Mouse (Mus musculus) liver, adult 2 months (tissue): ENCODE results near the gene Olfr812. TPM values are rescaled to one million over a fixed set of nuclear protein-coding genes. Genes with fewer than 3 reads are reported as not detected.
"Not testable (repeated sequence)": the region's sequence is repeated elsewhere in the genome, so short reads cannot be mapped to it uniquely, and the experiment has no call there.

Experiments
- DNase-seq: peaks from one replicate; pipeline ENCODE4 v3.0.0-alpha.2; 2011; ENCODE audit warnings: low read depth, low spot score; ENCODE audit errors: extremely low read depth
- H3K27ac ChIP-seq: fragments of 200-500 bp; replicated peaks from 2 replicates; pipeline ENCODE4 v1.5.1; 2012; ENCODE audit warnings: low read depth, mild to moderate bottlenecking, control low read depth, inconsistent platforms, low read length; ENCODE audit not compliant: insufficient read depth
- H3K27me3 ChIP-seq: fragments of 200-500 bp; 2 replicates; pipeline ENCODE4 v1.6.1; 2012; ENCODE audit warnings: mild to moderate bottlenecking, moderate library complexity, low read length, inconsistent platforms; ENCODE audit not compliant: control insufficient read depth, insufficient read depth
- H3K36me3 ChIP-seq: fragments of 200-500 bp; 2 replicates; pipeline ENCODE4 v1.6.1; 2012; ENCODE audit warnings: low read length, inconsistent platforms; ENCODE audit not compliant: control insufficient read depth, insufficient read depth
- H3K4me1 ChIP-seq: fragments of 200-500 bp; 2 replicates; pipeline ENCODE4 v1.6.1; 2011; ENCODE audit warnings: low read length; ENCODE audit not compliant: control insufficient read depth, insufficient read depth
- H3K4me3 ChIP-seq: fragments of 200-500 bp; 2 replicates; pipeline ENCODE4 v1.5.1; 2011; ENCODE audit warnings: low read depth, mild to moderate bottlenecking, control low read depth, low read length, moderate library complexity; ENCODE audit not compliant: insufficient read depth
- H3K79me2 ChIP-seq: fragments of 200-500 bp; 2 replicates; pipeline ENCODE4 v1.6.1; 2012; ENCODE audit warnings: inconsistent platforms, mild to moderate bottlenecking, low read length, moderate library complexity; ENCODE audit not compliant: control insufficient read depth, insufficient read depth
- H3K9ac ChIP-seq: fragments of 200-500 bp; 2 replicates; pipeline ENCODE4 v1.6.1; 2012; ENCODE audit warnings: low read depth, mild to moderate bottlenecking, control low read depth, inconsistent platforms, low read length
- CTCF ChIP-seq: fragments of 200-500 bp; IDR thresholded peaks from 2 replicates; pipeline ENCODE4 v1.5.1; 2011; ENCODE audit warnings: low read depth, low read length, control low read depth
- POLR2A ChIP-seq: fragments of 200-500 bp; IDR thresholded peaks from 2 replicates; pipeline ENCODE4 v1.6.1; 2011; ENCODE audit warnings: low read length, control low read depth; ENCODE audit not compliant: insufficient read depth; ENCODE audit errors: extremely low read depth
- WGBS: fragments of 180-500 bp; shearing (Covaris S2); methylation state at CpG from one replicate; pipeline ENCODE4 v1.1.7; 2018; 5-methylcytosine and 5-hydroxymethylcytosine counted together
- polyA plus RNA-seq: library from polyadenylated mRNA; depleted of rRNA; stranded (reverse); fragments of >200 nt; gene quantifications from 2 replicates; pipeline ENCODE4 v1.2.3, GENCODE M21; 2012; rRNA removed
- total RNA-seq: library from RNA; depleted of rRNA; stranded (reverse); fragments of >200 nt; gene quantifications from 2 replicates; pipeline ENCODE4 v1.2.3, GENCODE M21; 2014; rRNA removed

Gene Olfr812
- not detected in 2 replicates for total RNA-seq
- not detected in 2 replicates for polyA plus RNA-seq

DNA sequence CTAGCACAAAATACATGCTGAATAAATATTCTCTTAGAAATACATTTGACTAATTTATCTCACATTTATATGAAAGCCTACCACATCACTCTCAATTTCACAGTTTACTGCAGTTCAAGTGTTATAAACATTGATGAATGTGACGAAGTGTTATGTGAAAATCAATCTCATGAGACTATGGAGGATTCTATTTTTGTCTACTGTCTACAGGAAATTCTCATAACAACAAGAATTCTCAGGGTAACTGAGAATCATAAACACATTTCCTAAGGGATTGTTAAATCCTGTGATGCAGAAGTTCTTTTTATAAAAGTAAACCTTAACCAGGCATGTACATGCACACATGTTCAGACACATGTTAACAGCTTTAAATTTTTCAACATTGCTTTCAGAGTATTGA lies at the start of gene Olfr812:
Gene Olfr812 (minus strand): TSS at position 101 of the 400 bp plus-strand sequence.
- 41% methylated on average over 1 of the region's 1 CpGs for WGBS
- no peak for DNase-seq
- Histone ChIP-seq H3K4me3 (no peak within 1 kb of the TSS), H3K36me3 (no peaks in the 10 kb centered on the region), H3K4me1 (no peaks in the 10 kb centered on the region), H3K79me2 (no peaks in the 10 kb centered on the region), H3K27me3 (no peaks in the 10 kb centered on the region), H3K9ac (no peak within 1 kb of the TSS), H3K27ac (no peak within 1 kb of the TSS)
- TF ChIP-seq POLR2A = no peak
- TF ChIP-seq CTCF = no peak

DNA sequence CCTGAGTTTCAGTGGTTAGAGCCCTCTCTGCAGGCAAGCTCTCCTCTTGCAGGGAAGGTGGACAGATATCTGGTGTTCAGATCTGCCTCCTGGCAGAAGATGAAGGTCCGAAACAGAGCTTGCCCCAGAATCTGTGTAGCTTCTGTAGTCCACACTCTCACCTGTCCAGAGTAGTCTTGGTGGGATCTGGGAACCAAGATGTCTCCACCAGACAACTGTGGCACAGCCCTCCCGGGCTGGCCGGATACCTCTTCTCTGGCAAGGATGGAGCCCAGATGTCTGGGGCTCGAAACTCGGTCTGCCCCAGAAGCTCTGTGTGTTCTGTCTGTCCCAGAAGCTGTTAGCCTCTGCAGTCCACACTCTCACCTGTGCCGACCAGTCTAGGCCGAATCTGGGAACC lies 40.0 kb upstream of the Olfr812 start:
- no peak overlapping the region for H3K4me3 ChIP-seq
- H3K9ac ChIP-seq = no peak overlapping the region
- no peak overlapping the region for H3K27ac ChIP-seq
- H3K36me3 ChIP-seq = no peaks in the 10 kb centered on the region
- H3K79me2 ChIP-seq = no peaks in the 10 kb centered on the region
- DNase-seq = no peak
- TF ChIP-seq POLR2A (no peak), CTCF (no peak)
- WGBS = 85% methylated on average over 7 of the region's 7 CpGs
- H3K4me1 ChIP-seq = no peaks in the 10 kb centered on the region
- no peaks in the 10 kb centered on the region for H3K27me3 ChIP-seq

- H3K79me2 ChIP-seq, H3K27ac ChIP-seq, H3K4me3 ChIP-seq, H3K9ac ChIP-seq, DNase-seq, H3K4me1 ChIP-seq, H3K36me3 ChIP-seq, H3K27me3 ChIP-seq: not testable (repeated sequence)
- 78% methylated on average over 6 of the region's 6 CpGs for WGBS
These were observed 39.6 kb upstream of the Olfr812 start for GRCm38 (mm10) chr10:129885496-129885895.

DNA sequence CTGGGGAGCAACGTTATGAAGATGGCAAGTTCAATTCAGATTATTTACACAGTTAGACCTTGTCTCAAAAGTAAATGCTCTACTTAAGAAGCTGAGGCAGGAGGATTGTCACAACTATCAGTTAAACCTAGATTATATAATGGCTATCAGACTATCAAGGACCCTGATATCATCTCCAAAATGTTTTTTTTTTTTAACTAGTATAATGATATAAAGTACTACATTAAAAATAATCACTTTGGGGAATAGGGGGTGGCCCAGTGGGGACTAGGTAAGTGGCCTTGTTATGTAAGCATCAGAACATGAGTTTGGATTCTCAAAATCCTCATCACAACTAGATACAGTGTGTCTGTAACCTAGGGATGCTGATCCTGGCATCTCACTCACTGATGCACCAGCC lies 33.9 kb upstream of the Olfr812 start, which contains the start of gene Olfr814:
Gene Olfr814 (minus strand): TSS at position 101 of the 400 bp plus-strand sequence.
- not testable (repeated sequence) for DNase-seq, H3K36me3 ChIP-seq, H3K4me1 ChIP-seq, H3K79me2 ChIP-seq, H3K4me3 ChIP-seq, H3K9ac ChIP-seq, H3K27me3 ChIP-seq, H3K27ac ChIP-seq
- WGBS = 71% methylated on average over 1 of the region's 1 CpGs

GRCm38 (mm10) chr10:129855067-129855466 lies 9.2 kb upstream of the Olfr812 start, which contains the start of gene Olfr813:
Olfr813 (plus strand) TSS chr10:129855367.
- H3K27me3 ChIP-seq = no peaks in the 10 kb centered on the region
- H3K36me3 ChIP-seq = no peaks in the 10 kb centered on the region
- no peak for TF ChIP-seq CTCF
- no peak for TF ChIP-seq POLR2A
- H3K79me2 ChIP-seq = no peaks in the 10 kb centered on the region
- no peak within 1 kb of the TSS for H3K9ac ChIP-seq
- no peak within 1 kb of the TSS for H3K27ac ChIP-seq
- no peak for DNase-seq
- H3K4me3 ChIP-seq = no peak within 1 kb of the TSS
- no peaks in the 10 kb centered on the region for H3K4me1 ChIP-seq

DNA sequence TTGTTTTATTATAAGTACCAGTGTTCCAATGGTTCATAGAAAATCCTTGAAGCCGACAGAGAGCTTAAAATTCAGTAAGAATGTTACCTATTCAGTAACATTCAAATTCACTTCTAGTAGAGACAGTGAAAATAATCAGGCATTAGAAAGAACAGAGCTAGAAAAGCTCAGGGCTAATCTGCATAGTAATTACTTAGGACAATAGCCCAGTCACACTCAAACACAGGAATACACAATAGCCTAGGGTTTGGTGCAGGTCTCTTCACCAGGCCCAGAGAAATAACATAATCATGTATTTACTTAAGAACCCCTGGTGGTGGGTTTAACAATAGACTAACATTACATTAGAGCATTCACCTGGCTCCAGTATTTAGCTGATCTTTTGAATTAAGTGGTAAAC lies 1.4 kb upstream of the Olfr812 start:
- H3K4me3 ChIP-seq = no peak overlapping the region
- no peaks in the 10 kb centered on the region for H3K27me3 ChIP-seq
- no peaks in the 10 kb centered on the region for H3K79me2 ChIP-seq
- 58% methylated on average over 1 of the region's 1 CpGs for WGBS
- no peak overlapping the region for H3K9ac ChIP-seq
- H3K36me3 ChIP-seq = no peaks in the 10 kb centered on the region
- DNase-seq = no peak
- no peak for TF ChIP-seq POLR2A
- no peak for TF ChIP-seq CTCF
- H3K4me1 ChIP-seq = no peaks in the 10 kb centered on the region
- no peak overlapping the region for H3K27ac ChIP-seq
